Mouse (Mus musculus): ENCODE measurements around the gene Acsf2.

The Acsf2 gene

GRCm38 (mm10) chr11:94548041-94548784 lies 53.5 kb downstream of the Acsf2 start:
- DNase-seq (ENCODE audit: low spot score) = peak; percentile 40

- no peak for DNase-seq (ENCODE audit: low spot score)
Measured at GRCm38 (mm10) chr11:94547271-94547670, 54.4 kb downstream of the Acsf2 start.

- no peak for DNase-seq (ENCODE audit: low spot score)
Measured at GRCm38 (mm10) chr11:94546381-94546780, 55.3 kb downstream of the Acsf2 start.

GRCm38 (mm10) chr11:94544422-94544821 lies 57.2 kb downstream of the Acsf2 start:
- no peak for DNase-seq (ENCODE audit: low spot score)

- peak; percentile 81 for DNase-seq (ENCODE audit: low spot score)
Measured at GRCm38 (mm10) chr11:94543932-94544331, 57.7 kb downstream of the Acsf2 start.

GRCm38 (mm10) chr11:94543344-94543743 lies 58.3 kb downstream of the Acsf2 start:
- DNase-seq (ENCODE audit: low spot score) = no peak

GRCm38 (mm10) chr11:94542400-94542799 lies 59.3 kb downstream of the Acsf2 start:
- DNase-seq (ENCODE audit: low spot score) = no peak

- no peak for DNase-seq (ENCODE audit: low spot score)
Measured at GRCm38 (mm10) chr11:94539761-94540160, 61.9 kb downstream of the Acsf2 start.

GRCm38 (mm10) chr11:94538733-94539292 lies 62.9 kb downstream of the Acsf2 start:
- DNase-seq (ENCODE audit: low spot score) = no peak

- no peak for DNase-seq (ENCODE audit: low spot score)
Measured at GRCm38 (mm10) chr11:94533171-94533570, 68.5 kb downstream of the Acsf2 start.

GRCm38 (mm10) chr11:94528879-94529278 lies 72.8 kb downstream of the Acsf2 start:
- DNase-seq (ENCODE audit: low spot score) = no peak

- peak; percentile 68 for DNase-seq (ENCODE audit: low spot score)
Measured at GRCm38 (mm10) chr11:94526171-94526879, 75.3 kb downstream of the Acsf2 start.

- DNase-seq (ENCODE audit: low spot score) = peak; percentile 86
Measured at GRCm38 (mm10) chr11:94521219-94521843, 80.3 kb downstream of the Acsf2 start, which contains the start of gene Mycbpap. Gene Mycbpap, minus strand, starts transcription at chr11:94521742.

GRCm38 (mm10) chr11:94513452-94513851 lies 88.2 kb downstream of the Acsf2 start:
- DNase-seq (ENCODE audit: low spot score) = no peak

- no peak for DNase-seq (ENCODE audit: low spot score)
Measured at GRCm38 (mm10) chr11:94508976-94509375, 92.7 kb downstream of the Acsf2 start.
